Mouse (Mus musculus) gastrocnemius, adult 18-20 months (tissue): Measurements from ENCODE around the gene Gm38394. TPM values are rescaled to one million over a fixed set of nuclear protein-coding genes. Genes with fewer than 3 reads are reported as not detected.

Experiments
- DNase-seq: peaks from one replicate; pipeline ENCODE4 v3.0.0; 2021; ENCODE audit warnings: low spot score
- total RNA-seq, 2 experiments: library from RNA; stranded (reverse); gene quantifications; 2 replicates each; pipeline ENCODE4 v1.2.3; 2021

Gene Gm38394
- total RNA-seq, 2 experiments from 2014 or later: 25.6 to 26.2 TPM

DNA sequence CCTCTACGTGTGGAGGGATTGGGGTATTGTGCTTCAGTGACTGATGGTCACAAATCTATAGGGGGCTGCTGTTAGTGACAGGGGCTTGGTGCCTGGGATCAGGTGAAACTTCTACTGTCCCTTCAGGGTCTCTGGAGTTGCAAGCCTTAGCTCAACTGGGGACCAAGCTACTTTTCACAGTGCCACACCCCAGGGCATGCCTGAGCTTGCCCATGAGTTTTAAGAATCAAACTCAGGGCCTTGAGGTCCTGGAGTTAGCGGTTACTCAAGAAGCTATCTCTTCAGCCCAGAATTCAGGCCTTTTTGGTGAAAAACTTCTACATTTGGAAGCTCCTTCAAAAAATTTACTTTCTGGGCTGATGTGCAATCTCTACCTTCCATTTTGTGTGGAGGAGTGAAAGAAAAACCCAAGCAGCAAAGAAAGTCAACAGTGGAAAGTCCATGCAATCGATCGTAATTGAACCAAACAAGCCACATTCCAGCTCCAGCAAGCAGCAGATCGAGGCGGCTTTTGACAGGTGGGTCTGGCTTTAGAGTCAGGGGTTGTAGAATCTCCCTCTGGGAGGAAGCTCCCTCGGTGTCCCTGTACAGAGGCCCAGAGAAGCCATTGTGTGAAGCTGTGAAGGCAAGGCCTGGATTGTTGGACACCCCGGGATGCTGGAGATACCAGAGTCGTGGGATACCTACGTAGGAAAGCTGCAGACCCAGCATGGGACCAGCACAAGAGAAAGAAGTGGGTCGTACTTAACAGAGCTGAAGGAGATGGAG lies 3.3 kb upstream of the Gm38394 start:
- DNase-seq: no peak

DNA sequence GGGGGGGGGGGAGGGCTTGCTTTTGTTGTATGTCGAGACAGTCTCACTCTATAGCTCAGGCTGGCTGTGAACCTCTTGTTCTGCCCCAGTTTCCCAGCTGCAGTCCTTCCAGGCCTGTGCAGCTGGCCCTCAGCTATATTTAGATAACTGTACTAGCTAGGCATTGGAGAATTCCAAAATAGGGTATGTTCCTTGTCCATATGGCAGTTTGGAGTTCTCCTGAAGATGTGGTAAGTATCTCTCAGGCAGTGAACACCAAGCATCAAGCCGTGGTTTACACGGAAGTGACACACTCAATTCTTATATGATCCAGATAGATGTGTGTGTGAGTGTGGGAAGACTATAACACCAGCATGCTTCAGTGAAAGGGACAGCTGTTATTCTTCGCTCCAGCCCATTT lies 2.3 kb upstream of the Gm38394 start:
- no peak for DNase-seq

DNA sequence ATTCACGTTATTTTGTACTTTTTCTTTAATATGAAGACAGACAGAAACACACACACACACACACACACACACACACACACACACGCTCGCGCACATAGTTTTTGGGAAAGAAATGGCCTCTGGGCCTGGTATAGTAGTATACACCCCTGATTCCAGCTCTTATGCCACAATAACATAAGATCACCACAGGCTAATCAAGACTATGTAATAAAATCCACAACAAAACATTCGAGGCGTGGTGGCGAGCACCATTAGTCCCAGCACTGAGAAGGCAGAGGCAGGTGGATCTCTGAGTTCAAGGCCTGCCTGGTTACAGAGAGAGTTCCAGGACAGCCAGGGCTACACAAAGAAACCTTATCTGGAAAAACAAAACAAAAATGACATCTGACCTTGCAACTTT lies 1.8 kb upstream of the Gm38394 start:
- no peak for DNase-seq

DNA sequence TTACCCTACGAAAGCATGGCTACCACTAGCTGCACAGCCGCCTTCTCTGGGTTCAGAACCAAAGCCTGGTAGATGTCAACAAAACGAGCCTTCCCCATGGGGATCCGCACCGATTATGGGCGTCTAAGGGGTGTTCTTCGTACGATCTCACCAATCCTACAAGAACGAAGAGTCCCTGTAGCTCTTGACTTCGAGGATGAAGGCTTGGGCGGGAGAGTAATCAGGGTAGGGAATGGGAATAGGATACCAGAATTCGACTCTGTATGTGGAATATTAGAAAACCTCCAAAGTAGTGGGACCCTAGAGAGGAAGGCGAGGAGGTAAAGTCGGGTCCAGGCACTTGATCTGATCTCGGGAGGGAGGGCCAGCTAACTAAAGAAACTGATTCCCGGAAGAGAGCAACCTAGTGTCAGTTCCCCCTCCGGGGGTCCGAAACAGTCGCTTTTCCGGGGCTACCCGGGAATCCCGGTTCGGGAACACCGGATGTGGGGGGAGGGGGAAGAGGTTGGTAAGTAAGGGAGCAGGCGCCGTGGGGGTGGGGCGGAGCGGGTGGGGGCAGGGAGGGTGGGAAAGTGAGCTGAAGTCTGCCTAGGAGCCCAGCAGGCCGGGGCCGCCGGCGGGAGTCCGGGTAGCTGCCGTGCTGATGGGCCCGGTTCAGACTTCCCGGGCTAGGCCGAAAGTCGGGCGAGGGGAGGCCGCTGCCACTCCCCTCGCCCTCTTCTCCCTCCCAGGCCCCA lies 484 bp downstream of the Gm38394 start, which contains the start of gene Zbed6:
Zbed6 (minus strand) TSS at position 420 of the 737 bp plus-strand sequence.
- DNase-seq: peak; percentile 62

DNA sequence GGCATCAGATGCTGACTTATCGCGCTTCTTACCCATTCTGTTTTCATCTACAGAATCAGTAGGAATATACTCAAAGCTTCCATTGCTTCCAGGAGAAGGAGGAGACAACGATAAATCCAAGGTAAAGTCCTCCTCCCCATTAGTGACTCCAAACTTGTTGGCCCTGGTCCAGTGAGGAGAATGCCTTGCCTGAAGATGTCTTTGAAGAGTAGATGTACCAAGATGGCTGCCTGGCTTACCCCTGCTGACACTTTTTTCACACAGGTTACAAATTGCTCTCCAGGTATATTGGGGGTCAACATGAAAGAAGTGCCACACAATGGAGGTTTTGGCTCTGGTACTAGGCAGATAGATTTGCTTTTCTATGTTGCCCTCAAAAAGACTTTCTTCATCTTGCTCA lies 2.2 kb downstream of the Gm38394 start:
- no peak for DNase-seq

DNA sequence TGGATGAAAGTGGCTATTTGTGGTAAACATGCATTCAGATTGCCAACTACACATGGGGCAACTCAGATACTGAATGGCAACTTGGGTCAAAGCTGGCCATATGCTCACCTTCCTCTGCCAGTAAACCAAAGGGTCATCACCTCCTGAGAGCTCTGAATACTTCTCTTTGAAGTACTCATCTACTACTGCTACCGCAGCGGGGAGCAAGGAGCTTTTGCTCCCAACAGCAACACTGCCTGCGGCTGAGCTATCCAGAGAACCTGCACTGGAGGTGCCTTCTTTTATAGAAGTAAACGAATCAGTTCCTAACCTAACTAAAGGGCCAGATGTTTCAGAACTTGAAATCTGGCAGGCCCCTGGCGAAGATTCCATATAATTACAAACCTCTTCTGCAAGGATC lies 4.3 kb downstream of the Gm38394 start:
- no peak for DNase-seq

DNA sequence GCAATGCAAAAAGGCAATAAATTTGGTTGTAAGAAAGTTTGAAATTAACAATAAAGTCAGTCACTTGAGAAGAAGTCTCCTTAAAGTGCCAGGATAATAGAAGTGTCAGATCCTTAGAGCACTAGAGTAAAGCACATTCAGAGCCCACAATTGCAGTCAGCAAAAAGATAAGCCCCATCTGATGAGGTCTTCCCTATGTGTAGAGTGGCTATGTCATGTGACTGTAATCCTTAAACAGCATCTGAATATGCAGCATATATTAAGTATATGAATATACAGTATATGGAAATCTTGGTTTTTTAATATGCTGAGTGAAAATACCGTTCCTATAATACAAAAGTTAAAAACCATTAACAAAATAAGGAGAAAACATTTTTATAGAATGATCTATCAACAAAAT lies 8.1 kb downstream of the Gm38394 start:
- no peak for DNase-seq

DNA sequence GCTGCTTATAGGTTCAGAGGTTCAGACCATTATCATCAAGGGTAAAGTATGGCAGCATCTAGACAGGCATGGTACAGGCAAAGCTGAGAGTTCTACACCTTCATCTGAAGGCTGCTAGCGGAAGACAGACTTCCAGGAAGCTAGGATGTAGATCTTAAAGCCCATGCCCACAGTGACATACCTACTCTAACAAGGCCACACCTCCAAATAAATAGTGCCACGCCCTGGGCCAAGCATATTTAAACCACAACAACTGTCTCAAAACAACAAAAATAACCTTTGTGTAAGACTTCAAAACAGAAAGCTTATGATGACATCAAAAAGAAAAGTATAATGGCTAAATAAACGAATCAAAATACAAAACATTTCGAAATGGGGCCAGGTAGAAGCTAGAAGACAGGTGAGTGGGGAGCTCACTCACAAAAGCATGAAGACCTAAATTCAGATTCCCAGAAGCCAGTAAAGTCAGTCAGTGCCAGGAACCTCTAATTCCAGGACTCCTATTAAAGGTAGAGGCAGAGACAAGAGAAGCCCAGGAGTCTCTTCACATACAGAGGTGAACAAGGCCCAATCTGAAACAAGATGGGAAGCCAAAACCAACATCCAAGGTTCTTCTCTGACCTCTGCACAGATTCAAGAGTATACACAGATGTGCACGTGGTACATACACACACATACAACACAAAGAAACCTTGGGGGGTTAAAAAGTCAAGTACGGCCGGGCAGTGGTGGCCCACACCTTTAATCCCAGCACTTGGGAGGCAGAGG lies 10.6 kb downstream of the Gm38394 start:
- DNase-seq: no peak

DNA sequence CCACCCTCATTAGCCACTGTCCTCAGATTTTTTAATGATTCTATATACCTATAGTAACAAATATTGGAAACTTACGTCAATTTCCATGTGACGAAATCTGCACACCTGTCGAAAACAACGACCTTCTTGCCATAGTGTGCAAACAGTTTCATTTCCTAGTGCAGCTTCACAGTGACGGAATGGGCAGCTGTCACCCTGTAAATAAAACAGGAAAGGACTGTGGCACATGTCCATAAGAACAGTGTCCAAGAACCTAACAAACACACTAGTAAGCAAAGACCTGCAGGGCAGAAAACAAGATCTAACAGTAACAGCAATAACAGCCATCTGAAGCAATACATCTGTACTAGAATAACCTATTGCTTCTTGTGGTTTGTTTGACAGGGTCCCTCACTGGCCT lies 15.5 kb downstream of the Gm38394 start:
- DNase-seq: peak; percentile 62

DNA sequence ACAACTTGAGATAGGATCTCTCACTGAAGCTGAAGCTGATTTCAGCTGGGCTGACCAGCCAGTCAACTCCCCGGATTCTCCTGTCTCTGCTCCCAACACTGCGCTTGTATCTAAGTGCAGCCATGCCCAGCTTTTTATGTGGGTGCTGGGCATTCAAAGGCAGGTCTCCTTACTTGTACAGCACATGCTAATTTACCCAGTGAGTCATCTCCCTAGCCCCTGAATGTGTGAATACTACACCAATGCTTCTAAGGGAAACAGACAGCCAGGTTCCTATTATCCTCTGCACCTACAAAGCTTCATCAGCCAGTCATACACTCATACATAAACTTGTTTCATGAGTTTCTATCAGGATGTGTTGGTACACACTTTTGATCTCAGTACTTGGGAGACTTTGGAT lies 20.0 kb downstream of the Gm38394 start:
- DNase-seq: no peak

DNA sequence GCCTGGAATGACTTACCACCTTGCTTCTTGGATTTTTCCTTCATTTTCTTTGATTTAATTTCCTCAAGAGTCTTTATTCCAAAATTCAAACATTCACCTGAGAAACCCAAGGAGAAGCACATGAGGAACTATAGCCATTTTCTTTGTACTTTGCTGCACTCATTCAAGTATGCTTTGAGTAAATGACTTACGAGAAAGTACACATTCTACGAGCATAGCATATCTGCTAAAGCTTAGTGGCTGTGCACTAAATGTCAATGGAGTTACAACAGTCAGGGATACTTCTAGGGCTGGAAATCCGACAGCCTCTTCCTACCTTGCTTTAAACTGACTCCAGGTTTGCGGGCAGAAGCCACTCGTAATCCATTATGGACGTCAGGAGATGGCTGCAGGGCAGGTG lies 22.6 kb downstream of the Gm38394 start:
- no peak for DNase-seq

DNA sequence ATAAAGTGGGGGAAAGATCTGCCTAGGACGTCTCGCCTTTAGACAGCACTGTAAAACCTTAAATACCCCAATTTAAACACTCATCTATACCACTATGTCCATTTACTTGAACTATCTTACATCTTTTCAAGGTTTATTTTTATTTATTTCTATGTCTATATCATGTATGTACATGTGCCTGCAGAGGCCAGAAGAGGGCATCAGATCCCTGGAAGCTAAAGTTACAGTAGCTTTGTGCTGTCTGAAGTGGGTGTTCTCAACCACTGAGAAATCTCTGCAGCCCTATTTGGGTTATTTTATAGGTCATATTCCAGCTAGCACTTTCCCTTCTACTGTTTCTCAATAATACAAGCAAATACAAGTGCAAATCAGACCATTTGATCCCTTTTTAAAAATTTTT lies 28.9 kb downstream of the Gm38394 start:
- DNase-seq: no peak

DNA sequence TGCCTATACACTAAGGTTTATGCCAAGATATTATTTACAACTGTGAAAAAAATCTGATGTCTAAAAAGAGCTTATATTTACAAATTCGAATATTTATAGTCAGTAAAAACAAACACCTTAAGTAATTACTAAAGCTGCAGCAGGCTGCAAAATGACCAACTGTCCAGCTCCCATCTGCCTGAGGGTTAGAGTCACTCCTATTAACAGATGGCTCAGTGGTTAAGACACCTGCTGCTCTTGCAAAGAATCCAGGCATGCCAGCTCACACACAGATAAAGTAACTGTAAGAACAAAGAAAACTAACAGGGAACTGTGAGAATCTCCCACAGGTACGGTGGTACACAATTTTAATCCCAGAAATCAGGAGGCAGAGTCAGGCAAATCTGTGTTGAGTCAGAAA lies 36.1 kb downstream of the Gm38394 start:
- DNase-seq: no peak

DNA sequence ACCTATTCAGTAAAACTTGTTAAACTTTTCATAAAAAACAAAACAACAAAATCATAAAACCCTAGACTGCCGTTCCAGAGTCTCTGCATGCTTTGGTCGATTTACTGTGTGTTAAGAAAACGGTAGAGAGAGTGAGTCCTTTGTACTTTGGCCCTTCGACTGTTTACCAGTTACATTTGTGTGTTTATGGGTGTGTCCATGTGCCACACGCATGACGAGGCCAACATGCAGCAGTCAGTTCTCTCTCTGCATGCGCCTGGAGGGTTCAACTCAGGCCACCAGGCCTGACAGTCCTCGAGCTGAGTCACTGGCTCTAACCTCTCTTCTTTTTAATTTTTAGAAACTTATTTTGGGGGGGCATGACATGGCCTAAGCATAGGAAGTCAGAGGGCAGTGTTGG lies 42.8 kb downstream of the Gm38394 start:
- no peak for DNase-seq

DNA sequence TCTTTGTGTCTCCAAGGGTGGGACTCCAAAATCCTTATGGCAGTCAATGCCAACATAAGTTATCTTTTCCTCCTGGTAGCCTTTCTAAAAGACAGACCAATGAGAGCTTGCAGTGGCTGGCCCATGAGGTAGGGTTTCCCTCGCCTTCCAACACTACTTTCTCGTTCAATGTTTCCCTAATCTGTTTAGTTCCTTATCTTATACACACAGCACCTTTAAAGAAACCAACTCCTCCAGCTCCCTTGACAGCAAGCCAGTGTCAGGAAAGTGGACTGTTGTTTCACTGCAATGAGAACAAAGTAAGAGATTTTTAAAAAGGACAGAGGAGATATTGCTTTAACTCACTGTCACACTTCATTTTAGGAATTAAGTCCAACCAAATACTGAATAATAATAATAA lies 43.2 kb downstream of the Gm38394 start:
- no peak for DNase-seq

DNA sequence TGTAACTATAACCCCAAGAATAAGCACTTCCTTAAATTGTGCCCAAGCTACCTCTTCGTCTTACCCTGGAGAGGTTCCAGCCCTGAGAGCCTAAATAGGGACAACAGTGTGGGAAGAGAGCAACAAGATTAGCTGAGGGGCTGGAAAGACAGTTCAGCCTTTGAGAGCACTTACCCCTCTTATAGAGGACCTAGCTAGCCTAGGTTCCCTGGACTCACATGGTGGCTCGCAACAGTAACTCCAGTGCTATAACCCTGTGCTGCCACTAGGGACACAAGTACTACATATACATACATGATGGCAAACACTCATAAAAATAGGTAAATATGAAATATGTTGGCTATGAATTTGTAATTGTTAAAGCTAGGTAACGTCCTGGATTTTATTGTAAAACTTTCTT lies 47.3 kb downstream of the Gm38394 start:
- no peak for DNase-seq

DNA sequence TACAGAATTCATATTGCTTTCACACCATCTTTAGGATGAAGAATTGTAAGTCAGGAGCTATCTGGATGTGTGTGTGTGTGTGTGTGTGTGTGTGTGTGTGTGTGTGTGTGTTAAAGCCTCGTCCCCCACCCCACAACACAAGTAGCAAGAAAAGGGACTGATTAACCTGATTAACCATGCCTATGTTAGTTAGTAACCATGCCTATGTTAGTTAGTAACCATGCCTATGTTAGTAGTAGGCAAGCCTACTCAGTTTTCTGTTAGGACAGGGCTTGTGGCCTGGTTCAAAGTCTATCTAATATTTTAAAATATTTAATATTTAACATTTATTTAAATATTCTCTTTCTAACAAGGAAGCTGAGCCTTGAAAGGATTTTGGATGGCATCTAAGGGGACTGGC lies 49.7 kb downstream of the Gm38394 start:
- no peak for DNase-seq

DNA sequence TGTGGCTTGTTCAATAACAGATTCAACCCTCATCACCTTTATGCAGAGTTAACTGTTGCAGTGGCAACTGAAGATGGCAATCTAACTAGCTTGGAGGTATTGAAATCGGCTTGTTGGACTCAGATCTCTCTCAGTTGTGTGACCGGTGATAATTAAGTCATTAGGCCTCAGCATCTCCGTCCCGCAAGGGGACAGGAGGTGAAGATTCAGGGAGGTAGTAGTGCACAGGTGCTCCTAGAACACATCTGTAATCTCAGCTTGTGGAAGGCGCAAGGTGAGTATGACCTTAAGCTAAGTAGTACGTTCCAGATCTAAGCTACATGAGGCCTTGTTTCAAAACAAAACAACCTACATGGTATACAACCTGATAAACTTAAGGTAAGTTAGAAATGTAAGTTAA lies 50.5 kb downstream of the Gm38394 start:
- no peak for DNase-seq

DNA sequence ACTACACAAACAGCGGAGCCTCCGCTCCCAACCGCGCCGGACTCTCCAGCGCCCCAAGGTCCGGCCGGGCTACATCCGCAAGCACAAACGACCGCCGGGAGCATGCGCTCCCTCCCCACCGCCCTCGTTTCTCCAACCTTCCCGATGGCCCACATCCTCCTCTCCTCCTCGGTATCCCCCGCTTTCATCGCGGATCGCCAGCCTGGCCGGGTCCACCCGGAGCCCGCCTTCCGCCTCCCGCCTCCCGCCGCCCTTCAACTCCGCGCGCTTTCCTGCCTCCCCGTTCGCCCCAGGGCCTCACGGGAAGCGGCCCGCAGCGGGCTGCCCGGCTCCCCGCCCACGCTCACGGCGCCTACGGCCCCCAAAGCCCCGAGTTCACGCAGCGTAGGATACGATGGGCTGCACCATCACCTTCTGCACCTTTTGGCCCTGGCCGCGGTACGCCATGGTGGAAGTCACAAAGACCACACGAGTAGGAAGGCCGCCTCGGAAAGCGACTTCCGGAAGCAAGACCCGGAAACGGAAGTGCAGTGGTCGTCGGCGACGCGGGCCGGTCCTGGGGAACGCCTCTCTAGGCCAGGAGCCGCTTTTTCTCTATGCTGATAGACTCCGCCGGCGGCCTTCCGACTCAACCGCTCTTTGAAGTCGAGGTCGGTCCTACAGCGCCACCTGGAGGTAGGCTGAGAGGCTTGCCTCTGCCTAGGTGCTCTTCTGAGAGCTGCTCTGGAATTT lies 51.2 kb downstream of the Gm38394 start, which contains the start of gene Snrpe:
Snrpe (minus strand) TSS at position 521 of the 732 bp plus-strand sequence.
- peak; percentile 96 for DNase-seq

DNA sequence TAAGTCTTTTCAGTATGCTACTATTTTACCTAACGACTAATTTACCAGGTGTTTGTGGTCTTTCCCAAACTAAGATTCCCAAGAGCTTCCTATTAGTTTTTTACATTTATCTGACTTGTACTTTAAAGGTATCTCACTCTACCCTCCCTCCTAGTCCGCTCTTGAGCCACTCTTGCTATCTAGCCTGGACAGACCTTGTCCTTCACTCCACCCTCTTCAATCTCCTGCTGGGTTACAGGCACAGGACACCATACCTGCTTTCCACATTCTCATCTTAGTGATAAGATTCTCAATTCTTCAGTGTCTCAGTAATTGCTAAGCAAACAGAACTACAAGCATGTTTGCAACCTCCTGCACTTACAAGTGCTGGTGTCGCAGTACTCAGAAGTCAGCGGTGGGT lies 57.9 kb downstream of the Gm38394 start:
- no peak for DNase-seq

DNA sequence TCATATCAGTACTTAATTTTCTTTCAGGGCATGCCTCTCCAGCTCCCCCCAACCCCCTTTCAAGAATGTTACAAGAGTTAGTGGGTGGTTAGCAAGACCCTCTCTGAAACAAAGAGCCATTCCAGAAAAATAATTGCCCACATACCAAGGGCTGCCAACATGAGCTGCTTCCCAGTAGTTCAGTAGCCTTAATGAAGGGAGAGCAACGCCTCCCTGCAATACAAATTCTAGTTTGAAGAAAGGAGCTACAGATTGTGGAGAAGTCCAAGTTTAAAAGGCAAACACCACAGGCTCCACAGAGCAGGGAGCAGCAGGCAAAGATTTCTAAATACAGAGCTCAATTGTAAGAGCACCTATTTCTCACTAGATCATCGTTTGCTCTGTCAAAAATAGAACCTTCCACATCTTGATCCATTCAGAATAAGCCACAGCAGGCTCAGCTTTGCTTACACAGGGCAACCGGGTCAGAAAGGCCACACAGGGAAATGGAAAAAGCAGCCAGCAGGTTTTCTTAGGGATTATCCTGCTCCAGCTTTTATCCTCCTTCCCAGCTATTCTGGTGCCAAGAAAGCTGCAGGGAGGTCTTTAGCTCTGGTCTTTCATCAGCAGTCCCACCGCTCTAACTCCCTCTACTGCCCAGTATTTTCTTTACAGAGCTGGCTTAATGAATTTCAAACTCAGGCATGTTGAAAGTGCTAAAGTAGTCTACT lies 64.7 kb downstream of the Gm38394 start:
- DNase-seq: no peak
